Mouse (Mus musculus): Measurements from ENCODE around the gene Crip1. TPM values are rescaled to one million over a fixed set of nuclear protein-coding genes. Genes with fewer than 3 reads are reported as not detected.

Crip1 gene
- polyA plus RNA-seq, 1 experiment from 2014 or later = 148 TPM

DNA sequence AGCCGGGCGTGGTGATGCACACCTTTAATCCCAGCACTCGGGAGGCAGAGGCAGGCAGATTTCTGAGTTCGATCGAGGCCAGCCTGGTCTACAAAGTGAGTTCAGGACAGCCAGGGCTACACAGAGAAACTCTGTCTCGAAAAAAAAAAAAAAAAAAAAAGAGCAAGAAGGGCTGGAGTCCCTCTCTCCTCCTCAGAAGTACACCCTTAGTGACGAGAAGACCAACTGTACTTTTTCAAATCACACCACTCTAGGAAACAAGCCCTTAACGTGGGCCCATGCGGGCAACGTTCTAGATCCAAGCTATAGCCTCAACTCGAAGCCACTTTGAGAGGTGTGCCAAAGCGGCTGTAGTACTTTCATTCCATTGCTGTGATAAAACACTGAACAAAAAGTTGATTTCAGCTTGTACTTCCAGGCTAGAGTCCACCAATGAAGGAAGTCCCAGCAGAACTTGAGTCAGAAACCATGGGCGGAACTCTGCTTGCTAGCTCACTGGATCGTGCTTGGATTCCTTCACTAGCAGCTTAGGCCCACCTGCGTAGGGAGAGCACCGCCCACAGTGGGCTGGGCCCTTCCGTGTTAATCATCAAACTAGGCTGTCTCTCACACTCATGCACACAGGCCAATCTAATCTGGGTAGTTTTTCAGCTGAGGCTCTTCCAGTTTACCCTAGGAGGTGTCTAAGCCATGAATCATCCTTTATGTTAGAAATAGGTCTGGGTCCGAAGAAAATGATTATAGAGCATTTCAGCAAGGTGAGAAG is 31.0 kb downstream of the Crip1 start:
- ATAC-seq (replicated peaks; ENCODE audit: low FRiP score) (no peak), DNase-seq (ENCODE audit: low spot score) (no peak)
- no peaks in the 10 kb centered on the region for H3K4me1 ChIP-seq (replicated peaks; ENCODE audit: control insufficient read depth, insufficient read depth, low read length)
- no peak overlapping the region for H3K4me3 ChIP-seq (ENCODE audit: low read depth, low read length)
- 79% methylated on average over 18 of the region's 18 CpGs for WGBS
- H3K27me3 ChIP-seq (replicated peaks; ENCODE audit: control insufficient read depth, insufficient read depth, low read length) = no peaks in the 10 kb centered on the region; the same call in 1 of the 2 replicates
- no peak overlapping the region for H3K9ac ChIP-seq (ENCODE audit: low read depth, low read length)
- no peak overlapping the region for H3K27ac ChIP-seq (ENCODE audit: low read depth, low read length)
- no peak overlapping the region for H3K4me2 ChIP-seq
- H3K36me3 ChIP-seq (ENCODE audit: control insufficient read depth, insufficient read depth, low read length) = no peaks in the 10 kb centered on the region
- no peaks in the 10 kb centered on the region for H3K9me3 ChIP-seq (ENCODE audit: control insufficient read depth, low read length)

- no peaks in the 10 kb centered on the region for H3K36me3 ChIP-seq (ENCODE audit: control insufficient read depth, insufficient read depth, low read length)
- H3K27ac ChIP-seq (ENCODE audit: low read depth, low read length) = no peak overlapping the region
- H3K4me2 ChIP-seq = no peak overlapping the region
- no peaks in the 10 kb centered on the region; the same call in 1 of the 2 replicates for H3K4me1 ChIP-seq (replicated peaks; ENCODE audit: control insufficient read depth, insufficient read depth, low read length)
- no peak overlapping the region for H3K4me3 ChIP-seq (ENCODE audit: low read depth, low read length)
- H3K9me3 ChIP-seq (ENCODE audit: control insufficient read depth, low read length) = no peaks in the 10 kb centered on the region
- 47% methylated on average over 4 of the region's 4 CpGs for WGBS
- peaks cover 25% of the 10 kb centered on the region for H3K27me3 ChIP-seq (replicated peaks; ENCODE audit: control insufficient read depth, insufficient read depth, low read length)
- H3K9ac ChIP-seq (ENCODE audit: low read depth, low read length) = no peak overlapping the region
- ATAC-seq (replicated peaks; ENCODE audit: low FRiP score) = no peak
- DNase-seq (ENCODE audit: low spot score) = no peak
Observed at GRCm38 (mm10) chr12:113181020-113181419, 34.9 kb downstream of the Crip1 start.

DNA sequence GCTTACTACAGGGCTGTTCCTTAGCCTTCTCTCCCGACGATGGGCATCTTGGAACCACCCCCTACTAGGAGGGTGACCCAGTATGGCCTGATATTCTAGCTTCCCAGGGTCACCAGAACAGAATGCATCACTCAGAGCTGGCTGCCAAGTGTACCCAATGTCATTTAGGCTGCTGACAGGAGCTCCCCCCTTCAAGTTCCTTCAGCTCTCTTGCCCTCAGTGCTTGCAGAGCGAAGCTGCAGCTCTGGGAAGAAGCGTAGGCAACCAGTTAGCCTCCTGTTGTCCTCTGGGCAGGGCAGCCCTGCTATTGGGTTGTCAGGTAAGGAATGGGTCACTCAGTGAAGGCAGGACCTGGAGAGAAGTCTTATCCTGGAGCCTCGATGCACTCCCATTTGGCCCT is 38.8 kb downstream of the Crip1 start:
- peaks cover 57% of the 10 kb centered on the region for H3K27me3 ChIP-seq (replicated peaks; ENCODE audit: control insufficient read depth, insufficient read depth, low read length)
- no peak overlapping the region for H3K4me2 ChIP-seq
- ATAC-seq (replicated peaks; ENCODE audit: low FRiP score) (no peak), DNase-seq (ENCODE audit: low spot score) (no peak)
- no peak overlapping the region for H3K27ac ChIP-seq (ENCODE audit: low read depth, low read length)
- no peaks in the 10 kb centered on the region for H3K36me3 ChIP-seq (ENCODE audit: control insufficient read depth, insufficient read depth, low read length)
- H3K9me3 ChIP-seq (ENCODE audit: control insufficient read depth, low read length) = no peaks in the 10 kb centered on the region
- 59% methylated on average over 5 of the region's 5 CpGs for WGBS
- H3K4me3 ChIP-seq (ENCODE audit: low read depth, low read length) = no peak overlapping the region; the same call in 1 of the 2 replicates
- H3K4me1 ChIP-seq (replicated peaks; ENCODE audit: control insufficient read depth, insufficient read depth, low read length) = no peaks in the 10 kb centered on the region; the same call in none of the 2 replicates
- no peak overlapping the region for H3K9ac ChIP-seq (ENCODE audit: low read depth, low read length)

- peak; percentile 11; the same call in 1 of the 2 replicates for ATAC-seq (replicated peaks; ENCODE audit: low FRiP score)
- WGBS = 3% methylated on average over 62 of the region's 63 CpGs
Observed at GRCm38 (mm10) chr12:113185442-113186291, 39.6 kb downstream of the Crip1 start, which contains the start of gene Tmem121. Gene Tmem121 (plus strand): TSS chr12:113185930.

GRCm38 (mm10) chr12:113186326-113187010 is 40.4 kb downstream of the Crip1 start:
- Histone ChIP-seq H3K36me3 (ENCODE audit: control insufficient read depth, insufficient read depth, low read length) (no peaks in the 10 kb centered on the region), H3K9ac (ENCODE audit: low read depth, low read length) (no peak overlapping the region; the same call in 1 of the 2 replicates), H3K9me3 (ENCODE audit: control insufficient read depth, low read length) (no peaks in the 10 kb centered on the region), H3K4me2 (peak overlapping the region; percentile 57), H3K4me1 (replicated peaks; ENCODE audit: control insufficient read depth, insufficient read depth, low read length) (no peaks in the 10 kb centered on the region; the same call in none of the 2 replicates), H3K27me3 (replicated peaks; ENCODE audit: control insufficient read depth, insufficient read depth, low read length) (peaks cover 57% of the 10 kb centered on the region), H3K4me3 (ENCODE audit: low read depth, low read length) (peak overlapping the region; percentile 52), H3K27ac (ENCODE audit: low read depth, low read length) (no peak overlapping the region)
- 46% methylated on average over 12 of the region's 12 CpGs for WGBS
- ATAC-seq (replicated peaks; ENCODE audit: low FRiP score) (no peak), DNase-seq (ENCODE audit: low spot score) (no peak)

More at GRCm38 (mm10) chr12:113185442-113186291, 39.6 kb downstream of the Crip1 start, which contains the start of gene Tmem121:
- H3K27ac ChIP-seq (ENCODE audit: low read depth, low read length) = no peak within 1 kb of the TSS
- H3K9ac ChIP-seq (ENCODE audit: low read depth, low read length) = no peak within 1 kb of the TSS; the same call in 1 of the 2 replicates
- H3K4me2 ChIP-seq = peak within 1 kb of the TSS; percentile 57
- peaks cover 57% of the 10 kb centered on the region for H3K27me3 ChIP-seq (replicated peaks; ENCODE audit: control insufficient read depth, insufficient read depth, low read length)
- peak; percentile 46 for DNase-seq (ENCODE audit: low spot score)
- H3K36me3 ChIP-seq (ENCODE audit: control insufficient read depth, insufficient read depth, low read length) = no peaks in the 10 kb centered on the region
- no peaks in the 10 kb centered on the region; the same call in none of the 2 replicates for H3K4me1 ChIP-seq (replicated peaks; ENCODE audit: control insufficient read depth, insufficient read depth, low read length)
- peak within 1 kb of the TSS; percentile 52 for H3K4me3 ChIP-seq (ENCODE audit: low read depth, low read length)
- H3K9me3 ChIP-seq (ENCODE audit: control insufficient read depth, low read length) = no peaks in the 10 kb centered on the region

GRCm38 (mm10) chr12:113187011-113187375 is 40.9 kb downstream of the Crip1 start:
- ATAC-seq (replicated peaks; ENCODE audit: low FRiP score) (no peak), DNase-seq (ENCODE audit: low spot score) (no peak)
- peak overlapping the region; percentile 75 for H3K4me2 ChIP-seq
- no peaks in the 10 kb centered on the region; the same call in none of the 2 replicates for H3K4me1 ChIP-seq (replicated peaks; ENCODE audit: control insufficient read depth, insufficient read depth, low read length)
- no peak overlapping the region for H3K4me3 ChIP-seq (ENCODE audit: low read depth, low read length)
- no peaks in the 10 kb centered on the region for H3K9me3 ChIP-seq (ENCODE audit: control insufficient read depth, low read length)
- H3K27ac ChIP-seq (ENCODE audit: low read depth, low read length) = no peak overlapping the region
- H3K36me3 ChIP-seq (ENCODE audit: control insufficient read depth, insufficient read depth, low read length) = no peaks in the 10 kb centered on the region
- H3K27me3 ChIP-seq (replicated peaks; ENCODE audit: control insufficient read depth, insufficient read depth, low read length) = peaks cover 57% of the 10 kb centered on the region
- no peak overlapping the region for H3K9ac ChIP-seq (ENCODE audit: low read depth, low read length)
- 38% methylated on average over 4 of the region's 4 CpGs for WGBS

- Histone ChIP-seq H3K4me2 (peak overlapping the region; percentile 75), H3K9ac (ENCODE audit: low read depth, low read length) (no peak overlapping the region), H3K36me3 (ENCODE audit: control insufficient read depth, insufficient read depth, low read length) (no peaks in the 10 kb centered on the region), H3K4me3 (ENCODE audit: low read depth, low read length) (peak overlapping the region; percentile 45), H3K27ac (ENCODE audit: low read depth, low read length) (no peak overlapping the region), H3K4me1 (replicated peaks; ENCODE audit: control insufficient read depth, insufficient read depth, low read length) (no peaks in the 10 kb centered on the region; the same call in none of the 2 replicates), H3K27me3 (replicated peaks; ENCODE audit: control insufficient read depth, insufficient read depth, low read length) (peaks cover 57% of the 10 kb centered on the region), H3K9me3 (ENCODE audit: control insufficient read depth, low read length) (no peaks in the 10 kb centered on the region)
- peak; percentile 46 for ATAC-seq (replicated peaks; ENCODE audit: low FRiP score)
- peak; percentile 80 for DNase-seq (ENCODE audit: low spot score)
- 2% methylated on average over 56 of the region's 56 CpGs for WGBS
Observed at GRCm38 (mm10) chr12:113187584-113188295, 41.6 kb downstream of the Crip1 start.

Measured in liver, embryonic 11.5 days (tissue).